Mouse (Mus musculus): ENCODE data around the gene 1700001O22Rik. TPM values are rescaled to one million over a fixed set of nuclear protein-coding genes. Genes with fewer than 3 reads are reported as not detected.

The 1700001O22Rik gene
- 0.18 and 0.19 TPM in 2 replicates for polyA plus RNA-seq (2016; fragmentation: Nextera tagmentation; extraction: Ambion mirVana)

DNA sequence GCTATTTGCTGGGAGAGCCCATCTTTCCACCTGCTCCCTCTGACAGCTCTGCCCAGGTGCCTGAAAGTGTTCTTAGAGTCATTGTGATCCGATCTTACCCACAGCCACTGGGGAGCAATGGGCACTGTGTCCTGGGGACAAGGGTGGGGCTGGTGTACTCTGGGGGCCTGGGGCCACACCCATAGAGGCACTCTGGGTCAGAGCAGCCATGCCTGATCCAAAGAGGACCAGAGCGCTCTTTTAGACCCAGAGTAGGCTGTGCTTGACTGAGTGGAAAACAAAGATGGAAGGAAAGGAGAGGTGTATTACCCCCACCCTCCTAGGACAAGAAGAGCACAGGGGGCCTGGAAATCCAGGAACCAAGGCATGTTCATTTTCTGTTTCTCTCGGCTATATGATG is at the start of gene 1700001O22Rik:
Gene 1700001O22Rik (minus strand): TSS at position 58 of the 400 bp plus-strand sequence.
- no peaks in the 10 kb centered on the region for H3K36me3 ChIP-seq
- peaks cover 26% of the 10 kb centered on the region for H3K4me1 ChIP-seq
- 69% methylated on average over 3 of the region's 3 CpGs for WGBS (ENCODE audit: insufficient replicate concordance)
- ATAC-seq = no peak
- no peak within 1 kb of the TSS for H3K4me2 ChIP-seq
- H3K9me3 ChIP-seq (replicated peaks) = no peaks in the 10 kb centered on the region
- H3K9ac ChIP-seq = no peak within 1 kb of the TSS
- no peak within 1 kb of the TSS for H3K4me3 ChIP-seq
- no peak within 1 kb of the TSS for H3K27ac ChIP-seq
- H3K27me3 ChIP-seq (replicated peaks) = peaks cover 76% of the 10 kb centered on the region

DNA sequence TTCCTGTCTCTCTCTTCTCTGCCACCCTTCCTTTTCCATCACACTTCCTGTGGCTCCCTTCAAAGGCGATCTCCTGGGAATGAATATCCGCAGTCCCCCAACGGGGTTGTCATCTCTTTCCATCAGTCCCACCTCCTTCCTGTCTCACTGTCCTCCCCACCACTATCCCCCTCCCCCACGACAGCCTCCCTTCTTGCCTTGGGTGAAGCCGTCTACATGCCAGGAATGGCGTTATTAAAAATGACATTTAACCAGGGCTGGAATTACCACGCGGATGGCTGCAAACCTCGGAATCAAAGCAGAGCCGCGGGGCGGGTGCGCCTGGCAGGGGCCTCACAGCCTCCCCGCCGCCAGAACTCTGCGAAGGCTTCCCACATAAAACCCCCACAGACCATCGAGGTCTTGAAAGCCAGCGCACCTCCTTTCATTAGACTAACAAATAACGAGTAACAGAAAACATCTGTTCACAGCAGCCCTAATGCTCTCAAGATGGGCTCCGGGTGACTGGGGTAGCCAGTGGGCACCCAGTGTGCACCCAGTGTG is 49.4 kb upstream of the 1700001O22Rik start:
- Histone ChIP-seq H3K4me1 (0 out of 2 replicates have a peak, but pooled peaks cover 3% of the 10 kb centered on the region), H3K9ac (no peak overlapping the region), H3K4me2 (no peak overlapping the region), H3K27me3 (replicated peaks) (peaks cover 75% of the 10 kb centered on the region), H3K36me3 (no peaks in the 10 kb centered on the region), H3K4me3 (no peak overlapping the region), H3K9me3 (replicated peaks) (no peaks in the 10 kb centered on the region), H3K27ac (no peak overlapping the region)
- 32% methylated on average over 20 of the region's 20 CpGs for WGBS (ENCODE audit: insufficient replicate concordance)
- no peak for ATAC-seq

DNA sequence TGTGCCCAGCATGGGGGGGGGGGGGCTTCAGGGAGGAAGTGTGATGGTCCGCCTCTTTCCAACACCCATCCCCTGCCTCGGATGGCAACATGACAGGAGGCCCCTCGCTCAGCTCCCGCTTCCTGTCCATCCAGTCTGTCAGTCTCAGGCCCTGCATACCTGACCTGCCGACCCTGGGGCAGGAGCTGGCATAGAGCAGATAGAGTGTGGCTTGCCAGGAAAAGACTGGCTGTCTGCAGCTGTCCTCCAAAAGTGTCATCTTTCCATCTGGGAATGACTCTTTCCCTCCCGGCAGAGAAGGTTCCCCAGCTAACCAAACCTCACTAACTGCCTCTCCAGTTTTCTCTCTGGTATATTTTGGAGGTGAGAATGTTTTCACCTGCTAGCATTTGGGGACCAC is 47.1 kb upstream of the 1700001O22Rik start:
- H3K27ac ChIP-seq = no peak overlapping the region
- H3K9me3 ChIP-seq (replicated peaks) = no peaks in the 10 kb centered on the region
- ATAC-seq = no peak
- no peak overlapping the region for H3K9ac ChIP-seq
- peaks cover 12% of the 10 kb centered on the region for H3K4me1 ChIP-seq
- whole genome bisulfite sequencing (ENCODE audit: insufficient replicate concordance) = 31% methylated on average over 6 of the region's 6 CpGs
- H3K4me2 ChIP-seq = no peak overlapping the region
- peaks cover 81% of the 10 kb centered on the region for H3K27me3 ChIP-seq (replicated peaks)
- no peak overlapping the region for H3K4me3 ChIP-seq
- no peaks in the 10 kb centered on the region for H3K36me3 ChIP-seq

DNA sequence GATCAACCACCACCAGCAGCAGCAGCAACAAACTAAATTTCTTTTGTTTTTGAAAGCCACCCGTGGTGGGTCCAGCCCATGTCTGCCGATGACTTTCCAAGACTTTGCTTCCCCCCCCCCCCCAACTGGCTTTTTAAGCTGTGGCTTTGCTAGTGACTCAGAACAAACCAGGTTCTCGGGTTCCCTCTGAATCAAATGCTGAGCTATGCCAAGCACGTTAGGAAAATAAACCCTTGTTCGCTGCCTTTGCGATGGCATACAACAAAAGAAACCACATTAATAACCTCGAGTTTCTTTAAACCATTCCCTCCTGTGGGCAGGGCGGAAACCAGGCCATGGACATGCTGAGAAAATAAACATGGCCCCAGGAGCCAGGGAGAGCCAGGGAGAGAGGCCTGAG is 44.7 kb upstream of the 1700001O22Rik start:
- Histone ChIP-seq H3K36me3 (no peaks in the 10 kb centered on the region), H3K4me1 (peaks cover 11% of the 10 kb centered on the region), H3K4me2 (no peak overlapping the region), H3K27me3 (replicated peaks) (peaks cover 93% of the 10 kb centered on the region), H3K9me3 (replicated peaks) (no peaks in the 10 kb centered on the region), H3K9ac (no peak overlapping the region), H3K27ac (no peak overlapping the region), H3K4me3 (no peak overlapping the region)
- WGBS (ENCODE audit: insufficient replicate concordance) = 61% methylated on average over 8 of the region's 8 CpGs
- ATAC-seq = no peak

DNA sequence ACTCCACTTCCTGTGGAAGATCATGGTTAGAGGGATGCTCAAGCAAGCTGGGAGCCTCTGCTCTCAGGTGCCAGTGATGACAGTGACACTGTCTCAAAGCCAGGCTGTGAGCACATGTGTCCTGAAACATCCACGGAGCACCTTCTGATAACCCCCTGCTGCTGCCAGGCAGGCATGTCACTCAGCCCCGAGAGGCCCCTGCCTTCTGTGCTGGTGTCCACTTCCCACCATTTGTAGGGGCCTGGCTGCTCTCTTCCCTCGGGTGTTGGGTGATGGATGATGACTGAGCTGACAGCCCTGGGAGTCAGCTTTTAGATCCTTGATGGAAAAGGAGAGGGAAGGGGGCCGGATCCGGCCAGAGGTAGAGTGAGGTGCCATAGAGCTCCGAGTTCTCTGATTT is 43.3 kb upstream of the 1700001O22Rik start:
- Histone ChIP-seq H3K4me3 (no peak overlapping the region), H3K4me1 (peaks cover 9% of the 10 kb centered on the region), H3K9ac (no peak overlapping the region), H3K9me3 (replicated peaks) (no peaks in the 10 kb centered on the region), H3K4me2 (no peak overlapping the region), H3K36me3 (no peaks in the 10 kb centered on the region), H3K27ac (no peak overlapping the region), H3K27me3 (replicated peaks) (peaks cover 93% of the 10 kb centered on the region)
- no peak; the same call in 1 of the 2 replicates for ATAC-seq
- WGBS (ENCODE audit: insufficient replicate concordance) = 36% methylated on average over 6 of the region's 6 CpGs

DNA sequence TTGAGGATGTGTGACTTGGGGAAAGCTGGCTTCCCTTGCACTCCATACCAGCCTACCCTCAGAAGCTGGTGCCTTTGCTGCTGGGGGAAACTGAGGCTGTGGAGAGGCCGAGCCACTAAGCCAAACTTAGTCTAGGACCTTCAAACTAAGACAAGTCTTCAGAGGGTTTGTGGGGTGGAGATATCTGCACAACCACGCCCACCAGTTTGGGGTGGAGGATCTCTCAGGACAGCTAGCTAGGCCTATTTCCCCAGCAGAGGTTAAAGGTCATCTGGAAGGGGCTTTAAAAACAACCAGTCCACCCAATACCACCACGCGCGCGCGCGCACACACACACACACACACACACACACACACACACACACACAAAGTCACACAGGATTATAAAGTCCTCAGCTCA is 42.8 kb upstream of the 1700001O22Rik start:
- Histone ChIP-seq H3K9me3 (replicated peaks) (no peaks in the 10 kb centered on the region), H3K27ac (no peak overlapping the region)

DNA sequence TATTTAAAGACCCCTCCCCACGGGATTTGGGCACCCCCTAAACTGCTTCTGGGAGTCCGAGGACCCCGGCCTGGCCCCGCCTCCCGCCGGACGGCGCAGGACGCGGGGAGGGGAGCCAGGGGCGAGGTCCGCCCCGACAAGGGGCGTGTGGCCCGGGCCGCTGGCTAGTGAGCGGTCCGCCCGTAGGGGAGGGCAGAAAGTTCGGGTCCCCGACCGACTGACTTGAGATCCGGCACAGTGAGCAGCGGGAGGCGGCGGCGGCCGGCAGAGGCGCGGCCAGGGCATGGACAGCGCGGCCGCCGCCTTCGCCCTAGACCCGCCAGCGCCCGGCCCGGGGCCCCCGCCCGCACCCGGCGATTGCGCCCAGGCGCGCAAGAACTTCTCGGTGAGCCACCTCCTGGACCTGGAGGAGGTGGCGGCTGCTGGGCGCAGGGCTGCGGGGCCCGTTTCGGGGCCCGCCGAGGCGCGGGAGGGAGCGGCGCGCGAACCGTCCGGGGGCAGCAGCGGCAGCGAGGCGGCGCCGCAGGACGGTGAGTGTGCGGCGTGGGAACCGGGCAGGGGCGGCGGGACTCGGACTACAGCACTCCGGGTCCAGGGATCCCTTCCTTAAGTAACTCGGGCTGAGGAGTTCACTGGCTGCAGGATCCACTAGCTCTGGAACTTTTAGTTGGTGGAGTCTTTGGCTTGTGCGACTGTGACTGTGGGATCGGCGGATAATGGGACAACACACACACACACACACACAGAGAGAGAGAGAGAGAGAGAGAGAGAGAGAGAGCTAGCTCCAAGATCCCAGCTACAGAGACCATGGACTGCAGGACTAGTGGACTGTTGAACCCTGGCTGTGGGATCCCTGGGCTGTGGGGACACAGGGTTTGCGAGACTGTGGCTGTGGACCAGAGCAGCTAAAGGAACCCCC is 42.0 kb upstream of the 1700001O22Rik start:
- peak overlapping the region; percentile 37; the same call in 1 of the 2 replicates for H3K9ac ChIP-seq
- no peaks in the 10 kb centered on the region for H3K36me3 ChIP-seq
- H3K9me3 ChIP-seq (replicated peaks) = no peaks in the 10 kb centered on the region
- H3K27me3 ChIP-seq (replicated peaks) = peaks cover 86% of the 10 kb centered on the region
- no peak overlapping the region for H3K27ac ChIP-seq
- peaks cover 9% of the 10 kb centered on the region for H3K4me1 ChIP-seq
- H3K4me2 ChIP-seq = peak overlapping the region; percentile 62
- H3K4me3 ChIP-seq = peak overlapping the region; percentile 53
- WGBS (ENCODE audit: insufficient replicate concordance) = 4% methylated on average over 80 of the region's 80 CpGs
- no peak for ATAC-seq

More for the DNA sequence above, 42.8 kb upstream of the 1700001O22Rik start:
- ATAC-seq = no peak
- Histone ChIP-seq H3K4me2 (peak overlapping the region; percentile 62), H3K4me1 (peaks cover 9% of the 10 kb centered on the region), H3K9ac (no peak overlapping the region), H3K36me3 (no peaks in the 10 kb centered on the region), H3K4me3 (no peak overlapping the region), H3K27me3 (replicated peaks) (peaks cover 93% of the 10 kb centered on the region)
- 77% methylated on average over 8 of the region's 8 CpGs for WGBS (ENCODE audit: insufficient replicate concordance)

DNA sequence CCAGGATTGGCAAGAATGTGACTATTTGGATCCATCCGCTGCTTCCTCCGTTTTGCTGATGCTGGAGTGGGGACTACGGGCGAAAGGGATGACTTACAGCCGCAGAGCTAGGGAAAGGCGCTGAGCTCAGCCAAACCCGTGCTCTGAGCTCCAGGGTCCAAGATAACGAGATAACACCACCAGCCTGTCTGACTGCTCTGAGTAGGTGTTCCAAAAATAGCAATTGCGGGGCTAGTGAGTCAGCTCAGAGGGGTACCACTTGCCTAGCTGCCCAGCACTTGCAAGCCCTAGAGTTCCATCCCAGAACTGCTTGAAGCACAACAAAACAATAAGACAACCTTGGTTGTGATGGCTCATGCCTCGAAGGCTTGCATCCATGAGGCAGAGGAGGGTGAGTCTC is 39.2 kb upstream of the 1700001O22Rik start:
- no peak for ATAC-seq
- H3K9ac ChIP-seq = no peak overlapping the region
- WGBS (ENCODE audit: insufficient replicate concordance) = 25% methylated on average over 10 of the region's 10 CpGs
- no peak overlapping the region for H3K27ac ChIP-seq
- no peaks in the 10 kb centered on the region for H3K36me3 ChIP-seq
- no peaks in the 10 kb centered on the region for H3K9me3 ChIP-seq (replicated peaks)
- peaks cover 9% of the 10 kb centered on the region for H3K4me1 ChIP-seq
- peaks cover 84% of the 10 kb centered on the region for H3K27me3 ChIP-seq (replicated peaks)
- no peak overlapping the region for H3K4me3 ChIP-seq
- no peak overlapping the region for H3K4me2 ChIP-seq

DNA sequence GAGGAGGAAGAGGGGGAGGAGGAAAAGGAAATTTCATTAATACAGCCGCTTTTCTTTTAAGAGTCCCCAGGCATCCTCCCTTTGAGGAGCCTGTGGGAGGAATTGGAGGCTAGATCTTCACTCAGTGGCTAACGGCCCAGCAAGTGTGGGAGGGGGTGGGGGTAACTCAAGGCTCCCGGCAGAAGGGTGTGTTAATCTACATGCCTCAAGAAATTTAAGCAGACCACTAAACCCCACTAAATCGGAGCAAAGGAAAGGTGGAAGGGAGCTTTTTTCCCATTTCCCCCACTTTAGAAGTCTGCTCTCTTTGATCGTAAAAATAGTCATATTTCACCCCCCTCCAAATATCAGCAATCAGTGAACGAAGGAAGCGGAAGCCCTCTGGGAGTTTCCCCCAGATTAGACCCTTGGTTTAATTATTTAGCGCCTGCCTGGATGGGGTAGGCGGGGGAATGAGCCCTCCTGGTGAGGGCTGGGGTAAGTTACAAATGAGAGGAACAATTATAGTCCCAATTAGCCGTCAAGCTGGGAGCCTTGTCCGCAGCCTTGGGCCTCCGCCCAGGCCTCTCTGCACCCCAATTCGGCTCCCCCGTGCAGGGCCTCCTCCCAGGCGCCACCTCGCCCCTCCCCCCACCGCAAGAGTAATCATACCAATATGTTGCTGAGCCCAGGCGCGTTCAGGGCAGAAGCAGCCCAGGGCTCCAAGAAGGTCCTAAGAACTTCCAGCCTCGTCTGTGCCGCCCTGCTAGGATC is 33.0 kb upstream of the 1700001O22Rik start:
- peak; percentile 55; the same call in 1 of the 2 replicates for ATAC-seq
- WGBS (ENCODE audit: insufficient replicate concordance) = 25% methylated on average over 21 of the region's 21 CpGs
- H3K27ac ChIP-seq = no peak overlapping the region
- H3K36me3 ChIP-seq = no peaks in the 10 kb centered on the region
- peak overlapping the region; percentile 36; the same call in 1 of the 2 replicates for H3K9ac ChIP-seq
- peak overlapping the region; percentile 42 for H3K4me2 ChIP-seq
- H3K9me3 ChIP-seq (replicated peaks) = no peaks in the 10 kb centered on the region
- H3K27me3 ChIP-seq (replicated peaks) = peaks cover 56% of the 10 kb centered on the region
- H3K4me3 ChIP-seq = no peak overlapping the region
- peaks cover 17% of the 10 kb centered on the region for H3K4me1 ChIP-seq

DNA sequence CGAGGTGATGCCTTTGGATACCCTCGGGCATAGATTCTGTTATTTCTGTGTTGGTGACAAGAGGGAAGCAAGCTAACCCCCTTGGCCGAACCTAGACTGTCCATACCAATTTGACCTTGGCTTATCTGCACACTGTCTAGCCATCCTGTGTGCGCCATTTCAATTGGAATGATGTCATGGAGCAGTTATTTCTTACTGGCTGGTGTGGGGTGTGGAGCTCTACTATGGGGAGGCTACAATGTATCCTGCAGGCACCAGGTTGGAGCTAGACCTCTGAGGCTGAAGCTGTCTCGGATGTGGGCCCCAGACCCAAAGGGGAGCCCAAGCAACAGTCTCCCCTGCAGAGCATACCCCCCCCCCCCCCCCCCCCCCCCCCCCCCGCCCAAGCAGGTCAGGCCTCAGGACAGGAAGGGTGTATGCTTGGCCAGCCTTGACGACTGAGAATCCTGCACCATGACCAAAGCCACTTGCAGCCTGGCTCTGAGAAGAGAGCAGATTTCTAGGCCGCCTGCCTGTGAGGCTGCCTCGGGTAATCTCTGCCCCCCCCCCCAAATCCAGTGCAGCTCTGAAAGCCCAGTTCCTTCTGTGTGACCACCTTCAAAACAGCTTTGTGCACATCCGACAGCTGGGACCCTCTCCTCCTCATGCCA is 31.0 kb upstream of the 1700001O22Rik start, which contains the start of gene Prrx2:
Gene Prrx2 (plus strand): TSS at position 600 of the 650 bp plus-strand sequence.
- no peak within 1 kb of the TSS for H3K4me2 ChIP-seq
- H3K9ac ChIP-seq = no peak within 1 kb of the TSS
- ATAC-seq = no peak
- H3K27ac ChIP-seq = no peak within 1 kb of the TSS
- H3K9me3 ChIP-seq (replicated peaks) = no peaks in the 10 kb centered on the region
- H3K4me3 ChIP-seq = no peak within 1 kb of the TSS
- H3K36me3 ChIP-seq = no peaks in the 10 kb centered on the region
- peaks cover 44% of the 10 kb centered on the region for H3K27me3 ChIP-seq (replicated peaks)
- H3K4me1 ChIP-seq = peaks cover 17% of the 10 kb centered on the region
- 54% methylated on average over 9 of the region's 10 CpGs for WGBS (ENCODE audit: insufficient replicate concordance)

DNA sequence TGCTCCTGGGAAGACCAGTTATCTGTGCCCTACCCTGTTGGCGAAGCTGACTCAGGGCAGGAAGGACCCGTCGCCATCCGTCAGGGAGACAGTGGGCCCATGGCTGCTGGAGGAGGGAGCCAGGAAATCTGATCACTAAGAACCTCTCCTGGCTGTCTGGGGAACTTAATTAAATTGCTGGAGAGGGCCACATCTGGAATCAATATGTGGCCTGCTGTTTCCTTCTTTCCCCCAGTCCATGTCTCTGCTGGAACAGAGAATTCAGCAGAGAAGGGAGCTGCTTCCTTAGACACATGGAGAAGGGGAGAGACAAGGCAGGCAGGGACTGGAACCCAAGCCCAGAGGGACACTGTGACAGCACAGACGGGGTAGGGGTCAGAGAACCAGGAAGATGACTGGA is 30.2 kb upstream of the 1700001O22Rik start:
- H3K27ac ChIP-seq = no peak overlapping the region
- no peak overlapping the region for H3K4me3 ChIP-seq
- no peaks in the 10 kb centered on the region for H3K36me3 ChIP-seq
- no peak for ATAC-seq
- H3K4me1 ChIP-seq = peaks cover 24% of the 10 kb centered on the region
- 43% methylated on average over 5 of the region's 5 CpGs for WGBS (ENCODE audit: insufficient replicate concordance)
- no peaks in the 10 kb centered on the region for H3K9me3 ChIP-seq (replicated peaks)
- H3K27me3 ChIP-seq (replicated peaks) = peaks cover 42% of the 10 kb centered on the region
- H3K9ac ChIP-seq = no peak overlapping the region
- no peak overlapping the region for H3K4me2 ChIP-seq

Measured in liver, embryonic 12.5 days (tissue).